Mouse (Mus musculus) spleen, postnatal 14 days (tissue): ENCODE data around the gene Satb1.
A peak's percentile ranks its signal among the peaks of the same experiment; 100 is the strongest.

Experiments used
- DNase-seq, 2 experiments: peaks; one replicate each; pipeline ENCODE4 v3.0.0; 2021 to 2022; ENCODE audit warnings: low spot score in 2 of 2

The Satb1 gene

GRCm38 (mm10) chr17:51814301-51814700, 18.8 kb downstream of the Satb1 start:
- no peak for DNase-seq

GRCm38 (mm10) chr17:51813784-51814120, 19.3 kb downstream of the Satb1 start:
- no peak for DNase-seq

GRCm38 (mm10) chr17:51812942-51813783, 19.9 kb downstream of the Satb1 start:
- peak; percentile 13 to 31 for DNase-seq

GRCm38 (mm10) chr17:51812261-51812941, 20.7 kb downstream of the Satb1 start:
- no peak for DNase-seq

GRCm38 (mm10) chr17:51811911-51812260, 21.2 kb downstream of the Satb1 start:
- DNase-seq = no peak

- DNase-seq = no peak
Measured at GRCm38 (mm10) chr17:51811086-51811868, 21.8 kb downstream of the Satb1 start.

GRCm38 (mm10) chr17:51807429-51807828, 25.7 kb downstream of the Satb1 start:
- no peak for DNase-seq

GRCm38 (mm10) chr17:51806124-51806960, 26.7 kb downstream of the Satb1 start:
- no peak for DNase-seq

GRCm38 (mm10) chr17:51800208-51800607, 32.9 kb downstream of the Satb1 start:
- DNase-seq = no peak

GRCm38 (mm10) chr17:51796459-51796858, 36.6 kb downstream of the Satb1 start:
- DNase-seq = no peak

GRCm38 (mm10) chr17:51791226-51791625, 41.9 kb downstream of the Satb1 start:
- DNase-seq = no peak

- DNase-seq = no peak
Measured at GRCm38 (mm10) chr17:51790387-51791060, 42.6 kb downstream of the Satb1 start.

GRCm38 (mm10) chr17:51789777-51790176, 43.3 kb downstream of the Satb1 start:
- DNase-seq = no peak

- DNase-seq = no peak
Measured at GRCm38 (mm10) chr17:51789098-51789497, 44.0 kb downstream of the Satb1 start.

GRCm38 (mm10) chr17:51787955-51788354, 45.1 kb downstream of the Satb1 start:
- DNase-seq = no peak

GRCm38 (mm10) chr17:51786050-51786449, 47.0 kb downstream of the Satb1 start:
- DNase-seq = no peak

GRCm38 (mm10) chr17:51784935-51785334, 48.2 kb downstream of the Satb1 start:
- no peak for DNase-seq

GRCm38 (mm10) chr17:51783591-51784279, 49.4 kb downstream of the Satb1 start:
- no peak for DNase-seq

GRCm38 (mm10) chr17:51780036-51780435, 53.1 kb downstream of the Satb1 start:
- no peak for DNase-seq

- no peak for DNase-seq
Measured at GRCm38 (mm10) chr17:51778961-51779360, 54.1 kb downstream of the Satb1 start.
